Mouse (Mus musculus) embryonic fibroblast, embryonic 13.5 days (primary cell): ENCODE results near the gene Hcn4.

Source experiments
- CTCF ChIP-seq: IDR thresholded peaks from 2 replicates; pipeline ENCODE4 v1.5.1; 2011; ENCODE audit warnings: mild to moderate bottlenecking, control low read depth, low read length, moderate library complexity, borderline replicate concordance; ENCODE audit not compliant: insufficient read depth
- POLR2A ChIP-seq: IDR thresholded peaks from 2 replicates; pipeline ENCODE4 v1.6.1; 2011; ENCODE audit warnings: low read depth, mild to moderate bottlenecking, control low read depth, low read length, moderate library complexity

- TF ChIP-seq CTCF (no peak), POLR2A (no peak)
Measured at GRCm38 (mm10) chr9:58859080-58859635, 35.9 kb downstream of the Hcn4 start.
